In the genomic region with DNA sequence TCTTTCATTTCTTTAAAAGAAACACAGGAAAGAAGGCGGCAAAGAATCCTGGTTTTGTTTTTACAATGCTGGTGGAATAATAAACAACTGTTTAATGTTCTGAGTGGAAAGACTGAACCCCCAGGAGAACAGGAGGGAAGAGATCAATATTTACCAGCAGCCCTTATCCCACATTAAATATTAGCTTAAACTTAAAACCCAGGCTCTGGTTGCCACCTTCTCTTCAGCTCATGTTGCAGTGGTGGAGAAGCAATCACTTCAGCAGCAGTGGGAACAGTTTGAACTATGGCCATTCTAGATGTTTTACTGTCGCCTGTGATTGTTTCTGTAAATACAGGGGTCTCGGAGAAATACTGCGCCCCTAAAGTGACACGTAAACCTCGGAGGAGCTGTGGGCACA, we compare ENCODE assay signal across 21 mouse cellular contexts.
A peak's percentile ranks its signal among the peaks of the same experiment; 100 is the strongest.
DNase-seq lines count a peak whose midpoint lies in the region; ATAC-seq and TF ChIP-seq lines count a peak whose summit lies in the region.
"Had no signal": no experiment of that assay in that cellular context is flagged by ENCODE, and none has a peak within 500 bp of the region (broad histone marks: within the 10 kb centered on the region; RNA-seq: fewer than 3 reads in every experiment).

No protein-coding gene starts in this region.

- ATAC-seq in kidney, embryonic 15.5 days (replicated peaks; ENCODE audit: low FRiP score), result no peak
- no peak; the same call in 1 of the 2 replicates for ATAC-seq in lung, embryonic 14.5 days (ENCODE audit: insufficient read depth)
- no peak for ATAC-seq in limb, embryonic 12.5 days (ENCODE audit: insufficient number of reproducible peaks, insufficient read depth, low FRiP score, low TSS enrichment, low read depth)
- ATAC-seq in stomach, embryonic 16.5 days (ENCODE audit: insufficient read depth, low FRiP score), result peak; percentile 71; the same call in 1 of the 2 replicates
- ATAC-seq: activated CD4-positive, CD25-positive, alpha-beta regulatory T cell, adult 4 months; forebrain, embryonic 16.5 days; Patski had no signal

- H3K4me2 ChIP-seq in kidney, embryonic 15.5 days, result no peak overlapping the region
- no peak overlapping the region for H3K4me2 ChIP-seq in lung, embryonic 14.5 days
- H3K4me2 ChIP-seq in limb, embryonic 12.5 days, result no peak overlapping the region
- no peak overlapping the region for H3K4me2 ChIP-seq in stomach, embryonic 16.5 days (ENCODE audit: low read depth, low read length)
- H3K4me2 ChIP-seq: embryonic facial prominence, embryonic 13.5 days; forebrain, embryonic 12.5 days; hindbrain, embryonic 14.5 days had no signal

- H3K9ac ChIP-seq in kidney, embryonic 15.5 days, result no peak overlapping the region
- H3K9ac ChIP-seq in lung, embryonic 14.5 days, result no peak overlapping the region
- no peak overlapping the region for H3K9ac ChIP-seq in limb, embryonic 12.5 days (replicated peaks)
- H3K9ac ChIP-seq in stomach, embryonic 16.5 days (ENCODE audit: low read length), result no peak overlapping the region
- H3K9ac ChIP-seq: embryonic facial prominence, embryonic 13.5 days; forebrain, embryonic 12.5 days; hindbrain, embryonic 14.5 days had no signal

- H3K27me3 ChIP-seq in kidney, embryonic 15.5 days, result no peaks in the 10 kb centered on the region
- no peaks in the 10 kb centered on the region for H3K27me3 ChIP-seq in lung, embryonic 14.5 days (ENCODE audit: insufficient read depth, low read length)
- H3K27me3 ChIP-seq in limb, embryonic 12.5 days, result no peaks in the 10 kb centered on the region
- H3K27me3 ChIP-seq in stomach, embryonic 16.5 days (ENCODE audit: control insufficient read depth, insufficient read depth, low read length), result no peaks in the 10 kb centered on the region
- H3K27me3 ChIP-seq: CH12.LX; forebrain, embryonic 12.5 days had no signal

- H3K9me3 ChIP-seq in kidney, embryonic 15.5 days (replicated peaks), result no peaks in the 10 kb centered on the region
- H3K9me3 ChIP-seq in lung, embryonic 14.5 days (ENCODE audit: low read depth, low read length), result no peaks in the 10 kb centered on the region
- no peaks in the 10 kb centered on the region for H3K9me3 ChIP-seq in limb, embryonic 12.5 days
- H3K9me3 ChIP-seq in stomach, embryonic 16.5 days (replicated peaks; ENCODE audit: control insufficient read depth, low read length), result no peaks in the 10 kb centered on the region
- H3K9me3 ChIP-seq: embryonic facial prominence, embryonic 13.5 days; forebrain, embryonic 12.5 days had no signal

- DNase-seq in kidney, postnatal 14 days, result no peak
- DNase-seq in lung, embryonic 14.5 days, result no peak
- no peak for DNase-seq in lung, postnatal 4 days
- no peak for DNase-seq in frontal cortex, postnatal 14 days (ENCODE audit: low spot score in 2 of 2)
- DNase-seq: adrenal gland, postnatal 14 days; cerebellum, adult 18-20 months; cerebellum, adult 9-11 months; cerebellum, postnatal 36 days; gastrocnemius, postnatal 25 days; heart, postnatal 10 days; heart, postnatal 4 days had no signal

- H3K36me3 ChIP-seq in kidney, embryonic 15.5 days, result no peaks in the 10 kb centered on the region
- H3K36me3 ChIP-seq in lung, embryonic 14.5 days (ENCODE audit: insufficient read depth), result no peaks in the 10 kb centered on the region
- H3K36me3 ChIP-seq in limb, embryonic 12.5 days, result no peaks in the 10 kb centered on the region
- no peaks in the 10 kb centered on the region for H3K36me3 ChIP-seq in stomach, embryonic 16.5 days (ENCODE audit: control insufficient read depth, insufficient read depth, low read length)
- H3K36me3 ChIP-seq: embryonic facial prominence, embryonic 13.5 days; forebrain, embryonic 12.5 days had no signal

- 36% methylated on average over 6 of the region's 6 CpGs for WGBS in kidney, embryonic 15.5 days
- WGBS in lung, embryonic 14.5 days, result 28% methylated on average over 6 of the region's 6 CpGs
- 51% methylated on average over 6 of the region's 6 CpGs for WGBS in limb, embryonic 12.5 days
- 29% methylated on average over 6 of the region's 6 CpGs for WGBS in stomach, embryonic 16.5 days

- TF ChIP-seq CTCF in lung, embryonic 14.5 days (IDR thresholded peaks at IDR 0.05; ENCODE audit: low read depth), result no peak

- peaks cover 16% of the 10 kb centered on the region for H3K4me1 ChIP-seq in kidney, embryonic 15.5 days
- peaks cover 6% of the 10 kb centered on the region; the same call in 1 of the 2 replicates for H3K4me1 ChIP-seq in lung, embryonic 14.5 days (ENCODE audit: insufficient read depth)
- H3K4me1 ChIP-seq in limb, embryonic 12.5 days (replicated peaks), result peaks cover 37% of the 10 kb centered on the region
- H3K4me1 ChIP-seq in stomach, embryonic 16.5 days (ENCODE audit: control insufficient read depth, insufficient read depth, low read length), result peaks cover 13% of the 10 kb centered on the region

- 0 out of 2 replicates have a peak overlapping the region, but pooled peaks have one; percentile 6 for H3K27ac ChIP-seq in kidney, embryonic 15.5 days
- H3K27ac ChIP-seq in lung, embryonic 14.5 days (ENCODE audit: low read depth), result peak overlapping the region; percentile 68
- H3K27ac ChIP-seq in limb, embryonic 12.5 days, result peak overlapping the region; percentile 37
- peak overlapping the region; percentile 82 for H3K27ac ChIP-seq in stomach, embryonic 16.5 days (ENCODE audit: low read length)
- H3K27ac ChIP-seq: embryonic facial prominence, embryonic 13.5 days; forebrain, embryonic 12.5 days; hindbrain, embryonic 14.5 days had no signal

- H3K4me3 ChIP-seq in kidney, embryonic 15.5 days (replicated peaks), result no peak overlapping the region
- H3K4me3 ChIP-seq in lung, embryonic 14.5 days (ENCODE audit: low read depth, low read length), result no peak overlapping the region
- H3K4me3 ChIP-seq in limb, embryonic 12.5 days (replicated peaks), result no peak overlapping the region
- H3K4me3 ChIP-seq in stomach, embryonic 16.5 days (replicated peaks; ENCODE audit: low read length), result no peak overlapping the region
- H3K4me3 ChIP-seq: embryonic facial prominence, embryonic 13.5 days; forebrain, embryonic 12.5 days had no signal

Comparison
In these comparisons a context has a peak if more than half of its experiments do, and no peak if none do; other contexts are left out.
1. H3K27ac ChIP-seq: peak in every context shown above with its lines; median percentile 82 in stomach, embryonic 16.5 days; 68 in lung, embryonic 14.5 days; 37 in limb, embryonic 12.5 days; 6 in kidney, embryonic 15.5 days.